Mouse (Mus musculus): Measurements from ENCODE around the gene Krtcap2. TPM values are rescaled to one million over a fixed set of nuclear protein-coding genes. Genes with fewer than 3 reads are reported as not detected.
"Not testable (repeated sequence)": the region's sequence is repeated elsewhere in the genome, so short reads cannot be mapped to it uniquely, and the experiment has no call there.

Krtcap2 gene
- polyA plus RNA-seq, 1 experiment from 2014 or later: 272 TPM

DNA sequence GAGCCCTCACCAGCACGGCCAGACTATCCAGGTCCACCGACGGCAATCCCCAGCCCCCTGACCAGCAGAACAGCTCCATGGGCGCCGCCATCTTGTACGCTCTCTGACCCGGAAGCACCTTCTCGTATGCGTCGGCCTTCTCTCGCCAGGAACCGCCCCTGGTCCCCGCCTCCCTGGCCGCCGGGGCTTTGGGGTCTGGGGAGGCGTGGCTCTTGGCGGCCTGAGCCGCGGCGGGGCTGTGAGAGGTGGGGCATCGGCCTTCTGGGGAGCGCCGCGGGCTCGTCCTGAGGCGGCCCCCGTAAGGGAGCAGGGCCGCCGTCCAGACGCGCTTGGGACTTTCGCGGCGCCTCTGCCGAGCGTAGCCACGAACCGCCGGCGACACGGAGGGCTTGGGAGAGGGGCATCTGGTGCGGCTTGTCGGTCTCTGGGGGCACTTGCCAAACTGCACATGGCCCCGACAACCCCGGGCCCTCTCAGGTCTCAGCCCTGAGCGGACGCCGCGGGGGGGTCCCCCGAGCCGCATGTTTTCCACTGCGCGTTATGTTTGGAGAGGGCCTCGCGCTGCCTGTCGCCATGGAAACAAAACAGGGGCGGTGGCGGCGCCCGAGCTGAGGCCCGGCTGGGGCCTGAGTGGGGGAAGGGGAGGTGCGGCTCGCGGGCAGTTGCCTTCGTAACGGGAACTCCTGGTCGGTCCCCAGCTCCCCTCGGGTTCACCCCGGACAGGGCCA is 31.8 kb upstream of the Krtcap2 start:
- under 1% methylated on average over 69 of the region's 69 CpGs for whole genome bisulfite sequencing
- peak; percentile 94 for DNase-seq (ENCODE audit: low spot score)
- Histone ChIP-seq H3K4me3 (peak overlapping the region; percentile 78), H3K9me3 (replicated peaks) (no peaks in the 10 kb centered on the region), H3K27ac (peak overlapping the region; percentile 96), H3K27me3 (ENCODE audit: low read depth, poor library complexity, severe bottlenecking) (no peaks in the 10 kb centered on the region), H3K36me3 (peaks cover 36% of the 10 kb centered on the region), H3K4me1 (peaks cover 34% of the 10 kb centered on the region)

DNA sequence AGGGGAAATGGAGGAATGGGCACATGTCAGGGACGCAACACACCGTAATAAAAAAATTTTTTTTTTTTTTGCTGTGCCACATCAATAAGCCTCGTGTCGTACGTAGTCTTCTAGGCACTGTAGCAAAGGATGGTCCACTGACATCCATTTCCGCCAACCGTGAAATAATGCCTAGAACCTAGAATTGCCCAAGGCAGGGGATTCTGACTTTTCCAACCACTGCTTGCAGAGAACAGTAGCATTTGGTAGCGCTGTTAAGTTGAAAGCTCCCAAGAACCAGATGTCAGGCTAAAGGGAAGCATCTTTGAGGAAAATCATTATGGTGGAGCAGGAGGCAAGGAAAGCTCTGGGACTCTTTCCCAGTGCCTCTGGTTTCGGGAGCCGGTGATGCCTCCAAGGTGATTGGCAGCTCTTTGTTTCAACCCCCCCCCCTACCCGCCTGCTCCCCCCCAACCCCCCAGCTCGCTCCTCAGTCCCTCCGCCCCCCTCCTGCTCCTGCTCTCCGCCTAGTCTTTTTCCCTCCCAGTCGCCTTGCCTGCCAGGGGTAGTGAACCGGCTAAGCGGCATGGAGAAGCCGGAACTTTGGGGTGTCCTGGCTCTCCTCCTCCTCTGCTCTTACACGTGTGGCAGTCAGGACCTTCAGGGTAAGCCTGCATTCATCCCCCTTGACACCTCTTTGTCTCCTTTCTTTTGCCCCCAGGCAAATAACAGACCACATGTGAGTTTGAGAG is 30.9 kb upstream of the Krtcap2 start, which contains the start of gene Thbs3:
Gene Thbs3 (plus strand): TSS at position 500 of the 731 bp plus-strand sequence.
- Histone ChIP-seq H3K4me3 (peak within 1 kb of the TSS; percentile 78), H3K27me3 (ENCODE audit: low read depth, poor library complexity, severe bottlenecking) (no peaks in the 10 kb centered on the region), H3K4me1 (peaks cover 41% of the 10 kb centered on the region), H3K36me3 (peaks cover 27% of the 10 kb centered on the region), H3K27ac (peak within 1 kb of the TSS; percentile 96), H3K9me3 (replicated peaks) (no peaks in the 10 kb centered on the region)
- under 1% methylated on average over 19 of the region's 19 CpGs for WGBS
- peak; percentile 64 for DNase-seq (ENCODE audit: low spot score)

DNA sequence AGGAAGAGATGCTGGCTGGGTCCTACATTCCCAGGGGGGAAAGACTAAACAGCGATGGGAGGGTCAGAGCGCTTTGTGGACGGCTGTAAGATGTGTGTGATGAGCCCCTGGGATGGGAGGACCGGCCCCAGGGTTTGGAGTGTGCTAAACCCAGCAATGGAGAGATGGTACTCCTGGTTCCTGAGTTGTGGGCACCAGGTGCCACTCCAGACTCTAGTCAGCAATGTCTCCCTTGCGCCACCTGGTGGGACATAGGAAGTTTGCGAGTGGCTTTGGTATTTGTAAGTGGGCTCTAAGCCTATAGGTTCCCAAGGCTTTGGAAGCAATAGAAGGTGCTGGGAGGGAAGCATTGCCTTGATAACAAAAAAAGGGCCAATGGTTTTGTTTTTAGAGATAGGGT is 29.9 kb upstream of the Krtcap2 start:
- peaks cover 44% of the 10 kb centered on the region for H3K4me1 ChIP-seq
- peak overlapping the region; percentile 96 for H3K27ac ChIP-seq
- peaks cover 17% of the 10 kb centered on the region for H3K36me3 ChIP-seq
- 0% methylated on average over 6 of the region's 6 CpGs for WGBS
- DNase-seq (ENCODE audit: low spot score): peak; percentile 87
- H3K27me3 ChIP-seq (ENCODE audit: low read depth, poor library complexity, severe bottlenecking): no peaks in the 10 kb centered on the region
- no peaks in the 10 kb centered on the region for H3K9me3 ChIP-seq (replicated peaks)
- H3K4me3 ChIP-seq: peak overlapping the region; percentile 78

DNA sequence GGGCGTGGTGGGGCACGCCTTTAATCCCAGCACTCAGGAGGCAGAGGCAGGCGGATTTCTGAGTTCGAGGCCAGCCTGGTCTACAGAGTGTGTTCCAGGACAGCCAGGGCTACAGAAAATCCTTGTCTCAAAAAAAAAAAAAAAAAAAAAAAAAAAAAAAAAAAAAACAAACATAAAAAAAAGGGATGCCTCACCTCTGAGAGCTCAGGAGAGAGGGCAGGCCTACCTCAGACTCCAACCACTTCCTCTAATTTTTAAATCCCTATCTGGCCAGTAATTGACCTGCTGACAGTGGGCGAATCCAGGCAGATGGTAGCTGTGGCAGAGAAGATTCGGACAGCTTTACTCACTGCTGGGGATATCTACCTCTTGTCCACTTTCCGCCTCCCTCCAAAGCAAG is 29.4 kb upstream of the Krtcap2 start:
- H3K4me1 ChIP-seq: peaks cover 49% of the 10 kb centered on the region
- H3K4me3 ChIP-seq; H3K9me3 ChIP-seq (replicated peaks); H3K27me3 ChIP-seq (ENCODE audit: low read depth, poor library complexity, severe bottlenecking); H3K27ac ChIP-seq; DNase-seq (ENCODE audit: low spot score): not testable (repeated sequence)
- 79% methylated on average over 7 of the region's 7 CpGs for WGBS
- peaks cover 19% of the 10 kb centered on the region for H3K36me3 ChIP-seq

DNA sequence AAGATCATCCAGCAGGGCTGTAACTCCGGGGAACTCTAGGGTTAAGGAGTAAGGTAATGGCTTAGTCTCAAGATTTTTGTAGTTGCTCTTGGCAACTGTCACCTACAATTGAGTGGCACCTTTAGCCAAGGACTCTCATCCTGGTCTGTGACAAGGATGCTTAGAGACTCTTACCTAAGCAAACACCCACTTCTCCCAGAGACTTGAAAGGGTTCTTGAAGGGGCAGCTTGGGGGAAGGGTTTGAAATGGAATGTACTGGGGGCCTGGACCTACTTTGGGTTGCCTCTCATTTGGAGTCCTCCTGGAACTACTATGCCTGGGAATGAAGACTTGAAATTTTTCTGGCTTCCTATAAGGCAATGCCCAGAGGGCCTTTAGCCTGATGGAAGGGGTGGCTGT is 27.5 kb upstream of the Krtcap2 start:
- WGBS: 92% methylated on average over 1 of the region's 1 CpGs
- Histone ChIP-seq H3K4me3 (no peak overlapping the region), H3K27me3 (ENCODE audit: low read depth, poor library complexity, severe bottlenecking) (no peaks in the 10 kb centered on the region), H3K27ac (no peak overlapping the region), H3K4me1 (peaks cover 40% of the 10 kb centered on the region), H3K36me3 (peaks cover 21% of the 10 kb centered on the region), H3K9me3 (replicated peaks) (no peaks in the 10 kb centered on the region)
- DNase-seq (ENCODE audit: low spot score): no peak

DNA sequence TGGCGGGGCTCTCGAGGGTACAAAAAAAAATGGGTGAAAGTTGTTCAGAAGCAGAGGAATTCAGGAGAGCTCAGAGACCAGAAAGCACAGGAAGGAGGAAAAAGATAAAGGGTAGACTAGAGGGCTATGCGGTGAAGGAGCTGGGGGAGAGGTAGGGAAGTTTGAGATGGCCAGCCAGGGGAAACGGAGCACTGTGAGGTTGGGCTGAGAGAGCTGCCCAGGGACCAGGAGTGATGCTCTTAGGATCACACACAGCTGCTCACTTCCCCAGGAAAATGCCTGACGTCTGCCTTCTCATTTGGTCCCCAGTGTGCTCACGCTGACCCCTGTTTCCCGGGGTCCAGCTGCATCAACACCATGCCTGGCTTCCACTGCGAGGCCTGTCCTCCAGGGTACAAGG is 26.2 kb upstream of the Krtcap2 start:
- Histone ChIP-seq H3K4me1 (peaks cover 35% of the 10 kb centered on the region), H3K9me3 (replicated peaks) (no peaks in the 10 kb centered on the region), H3K4me3 (no peak overlapping the region), H3K27me3 (ENCODE audit: low read depth, poor library complexity, severe bottlenecking) (peaks cover 1% of the 10 kb centered on the region; the same call in 1 of the 2 replicates), H3K36me3 (peaks cover 34% of the 10 kb centered on the region), H3K27ac (no peak overlapping the region)
- WGBS: 42% methylated on average over 8 of the region's 8 CpGs
- no peak for DNase-seq (ENCODE audit: low spot score)

DNA sequence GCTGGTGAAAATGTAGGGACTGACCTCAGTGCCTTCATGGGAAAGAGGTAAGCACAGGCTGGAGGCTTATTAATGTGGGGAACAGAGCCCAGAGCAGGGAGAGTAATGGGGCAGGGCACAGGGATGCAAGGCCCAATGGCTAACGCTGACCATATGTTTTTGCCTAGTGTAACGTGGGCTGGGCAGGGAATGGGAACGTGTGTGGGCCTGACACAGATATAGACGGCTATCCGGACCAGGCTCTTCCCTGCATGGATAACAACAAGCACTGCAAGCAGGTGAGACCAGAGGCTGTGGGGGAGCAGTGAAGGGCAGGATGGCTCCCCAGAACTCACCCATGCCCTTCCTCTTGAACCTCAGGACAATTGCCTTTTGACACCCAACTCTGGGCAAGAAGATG is 24.6 kb upstream of the Krtcap2 start:
- H3K4me3 ChIP-seq: no peak overlapping the region
- peaks cover 17% of the 10 kb centered on the region for H3K27me3 ChIP-seq (ENCODE audit: low read depth, poor library complexity, severe bottlenecking)
- no peak for DNase-seq (ENCODE audit: low spot score)
- WGBS: 49% methylated on average over 5 of the region's 5 CpGs
- no peak overlapping the region for H3K27ac ChIP-seq
- H3K9me3 ChIP-seq (replicated peaks): no peaks in the 10 kb centered on the region
- H3K4me1 ChIP-seq: peaks cover 34% of the 10 kb centered on the region
- H3K36me3 ChIP-seq: peaks cover 43% of the 10 kb centered on the region

DNA sequence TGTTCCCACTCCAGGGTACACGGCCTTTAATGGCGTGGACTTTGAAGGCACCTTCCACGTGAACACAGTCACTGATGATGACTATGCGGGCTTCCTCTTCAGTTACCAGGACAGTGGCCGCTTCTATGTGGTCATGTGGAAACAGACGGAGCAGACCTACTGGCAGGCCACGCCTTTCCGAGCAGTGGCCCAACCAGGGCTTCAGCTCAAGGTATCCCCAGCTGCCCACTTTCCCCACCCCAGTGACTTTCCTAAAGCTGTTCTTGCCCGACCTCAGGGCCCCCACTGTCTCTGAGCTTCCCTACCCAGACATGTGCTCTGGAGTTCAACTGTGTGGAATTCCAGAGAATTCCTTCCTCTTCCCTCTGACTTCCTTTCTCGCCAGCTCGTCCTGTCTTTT is 21.0 kb upstream of the Krtcap2 start:
- no peak for DNase-seq (ENCODE audit: low spot score)
- Histone ChIP-seq H3K9me3 (replicated peaks) (no peaks in the 10 kb centered on the region), H3K27ac (no peak overlapping the region), H3K27me3 (ENCODE audit: low read depth, poor library complexity, severe bottlenecking) (peaks cover 39% of the 10 kb centered on the region), H3K4me1 (peaks cover 52% of the 10 kb centered on the region), H3K4me3 (no peak overlapping the region), H3K36me3 (peaks cover 40% of the 10 kb centered on the region)
- WGBS: 81% methylated on average over 11 of the region's 11 CpGs

DNA sequence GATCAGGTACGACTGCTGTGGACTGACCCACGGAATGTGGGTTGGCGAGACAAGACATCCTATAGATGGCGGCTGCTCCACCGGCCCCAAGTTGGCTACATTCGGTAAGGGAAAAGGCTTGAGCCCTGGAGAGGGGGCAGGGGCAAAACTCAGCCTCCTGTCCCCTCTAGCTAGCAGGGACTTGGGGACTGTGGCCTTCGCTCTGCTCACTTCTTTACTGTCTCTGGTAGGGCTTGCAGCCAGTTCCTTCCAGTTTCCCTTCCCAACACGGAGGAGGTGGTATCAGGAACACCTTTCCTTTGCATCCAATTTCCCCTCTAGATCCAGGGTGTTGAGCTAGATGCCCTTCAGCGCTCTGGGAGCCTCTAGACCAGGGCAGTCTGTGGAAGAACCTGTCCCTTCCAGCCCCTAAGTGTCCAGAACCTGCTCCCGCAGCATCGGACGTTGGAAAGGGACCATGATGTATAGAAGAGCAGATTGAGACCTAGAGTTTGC is 20.4 kb upstream of the Krtcap2 start:
- Histone ChIP-seq H3K4me3 (peak overlapping the region; percentile 66), H3K36me3 (peaks cover 40% of the 10 kb centered on the region), H3K9me3 (replicated peaks) (no peaks in the 10 kb centered on the region), H3K27me3 (ENCODE audit: low read depth, poor library complexity, severe bottlenecking) (peaks cover 45% of the 10 kb centered on the region), H3K4me1 (peaks cover 50% of the 10 kb centered on the region), H3K27ac (peak overlapping the region; percentile 87; the same call in 1 of the 2 replicates)
- DNase-seq (ENCODE audit: low spot score): no peak
- 54% methylated on average over 12 of the region's 12 CpGs for WGBS

DNA sequence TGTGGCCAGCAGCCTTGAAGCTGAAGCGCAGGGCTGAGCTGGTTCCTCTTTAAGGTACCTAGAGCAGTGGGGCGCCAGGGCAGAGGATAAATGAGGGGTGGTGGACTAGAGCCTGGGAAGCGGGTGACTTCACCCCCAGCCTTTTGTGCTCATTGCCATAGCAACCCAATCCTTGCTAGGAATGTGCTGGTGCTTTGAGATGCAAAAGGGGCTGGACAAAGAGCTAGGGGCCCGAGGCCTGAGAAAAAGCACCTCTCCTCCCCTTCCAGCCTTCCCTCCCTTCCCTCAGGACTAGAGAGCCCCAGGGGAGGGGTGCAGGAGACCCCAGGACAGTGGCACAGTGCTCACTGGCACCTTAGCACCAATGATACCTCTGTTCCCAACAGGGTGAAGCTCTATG is 19.8 kb upstream of the Krtcap2 start:
- H3K36me3 ChIP-seq: peaks cover 40% of the 10 kb centered on the region
- DNase-seq (ENCODE audit: low spot score): no peak
- peaks cover 48% of the 10 kb centered on the region for H3K4me1 ChIP-seq
- peak overlapping the region; percentile 66 for H3K4me3 ChIP-seq
- H3K27me3 ChIP-seq (ENCODE audit: low read depth, poor library complexity, severe bottlenecking): peaks cover 50% of the 10 kb centered on the region
- no peaks in the 10 kb centered on the region for H3K9me3 ChIP-seq (replicated peaks)
- 36% methylated on average over 4 of the region's 4 CpGs for WGBS
- peak overlapping the region; percentile 87 for H3K27ac ChIP-seq

DNA sequence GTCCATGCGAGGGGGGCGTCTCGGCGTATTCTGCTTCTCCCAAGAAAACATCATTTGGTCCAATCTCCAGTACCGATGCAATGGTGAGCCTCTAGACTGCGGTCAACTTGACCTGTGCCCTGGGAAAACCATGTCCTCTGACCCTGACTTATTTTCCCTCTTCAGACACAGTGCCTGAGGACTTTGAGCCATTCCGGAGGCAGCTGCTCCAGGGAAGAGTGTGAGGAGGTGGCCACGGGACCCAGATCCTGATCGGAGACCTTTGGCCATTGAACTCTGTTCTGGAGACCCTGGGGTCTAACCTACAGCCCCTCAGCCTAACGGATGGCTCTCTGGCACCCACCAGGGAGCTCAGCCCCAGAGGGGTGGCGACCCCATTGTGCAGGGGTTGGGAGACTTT is 19.4 kb upstream of the Krtcap2 start:
- H3K27ac ChIP-seq: peak overlapping the region; percentile 87
- peaks cover 54% of the 10 kb centered on the region for H3K27me3 ChIP-seq (ENCODE audit: low read depth, poor library complexity, severe bottlenecking)
- H3K9me3 ChIP-seq (replicated peaks): no peaks in the 10 kb centered on the region
- no peak for DNase-seq (ENCODE audit: low spot score)
- peaks cover 44% of the 10 kb centered on the region for H3K4me1 ChIP-seq
- peak overlapping the region; percentile 66 for H3K4me3 ChIP-seq
- WGBS: 15% methylated on average over 11 of the region's 11 CpGs
- H3K36me3 ChIP-seq: peaks cover 35% of the 10 kb centered on the region

DNA sequence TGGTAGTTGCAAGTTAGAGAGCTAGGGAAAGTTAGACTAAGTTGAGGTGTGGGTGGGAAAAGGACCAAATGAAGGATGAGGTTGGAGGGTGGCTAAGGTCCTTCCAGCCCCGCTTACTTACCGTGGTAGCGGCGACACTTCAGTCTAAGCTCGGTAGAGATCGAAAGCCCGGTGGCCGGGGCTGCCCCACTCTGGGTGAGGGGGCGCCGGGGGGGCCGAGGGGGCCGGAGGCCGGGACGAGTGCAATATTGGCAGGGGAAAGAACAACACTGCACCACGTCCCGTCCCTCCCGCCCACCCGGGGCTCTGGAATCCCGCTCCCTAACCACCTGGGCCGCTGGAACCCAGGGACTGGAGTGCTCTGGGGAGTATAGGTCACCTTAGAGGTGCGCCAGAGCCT is 18.9 kb upstream of the Krtcap2 start, which contains the start of gene Mtx1:
Gene Mtx1 (minus strand): TSS at position 189 of the 400 bp plus-strand sequence.
- Histone ChIP-seq H3K36me3 (peaks cover 30% of the 10 kb centered on the region), H3K4me3 (peak within 1 kb of the TSS; percentile 66), H3K9me3 (replicated peaks) (no peaks in the 10 kb centered on the region), H3K27me3 (ENCODE audit: low read depth, poor library complexity, severe bottlenecking) (peaks cover 60% of the 10 kb centered on the region), H3K27ac (peak within 1 kb of the TSS; percentile 87), H3K4me1 (peaks cover 45% of the 10 kb centered on the region)
- no peak for DNase-seq (ENCODE audit: low spot score)
- WGBS: under 1% methylated on average over 21 of the region's 21 CpGs

All from limb, embryonic 10.5 days (tissue).